Mouse (Mus musculus): ENCODE data around the gene Slc30a5. TPM values are rescaled to one million over a fixed set of nuclear protein-coding genes. Genes with fewer than 3 reads are reported as not detected.

The Slc30a5 gene
- polyA plus RNA-seq, 1 experiment from 2014 or later, result 36.3 TPM

GRCm38 (mm10) chr13:100787316-100788010 lies 45.8 kb downstream of the Slc30a5 start:
- Histone ChIP-seq H3K36me3 (ENCODE audit: control insufficient read depth, insufficient read depth) (peaks cover 4% of the 10 kb centered on the region; the same call in 1 of the 2 replicates), H3K27me3 (ENCODE audit: control insufficient read depth, insufficient read depth, low read length) (no peaks in the 10 kb centered on the region), H3K9me3 (replicated peaks; ENCODE audit: control insufficient read depth, low read length) (no peaks in the 10 kb centered on the region), H3K4me3 (ENCODE audit: low read length) (no peak overlapping the region), H3K4me1 (ENCODE audit: control insufficient read depth, insufficient read depth, low read length) (peaks cover 24% of the 10 kb centered on the region), H3K27ac (ENCODE audit: low read length) (no peak overlapping the region), H3K9ac (ENCODE audit: low read length) (no peak overlapping the region), H3K4me2 (ENCODE audit: low read depth, low read length) (no peak overlapping the region)
- ATAC-seq (replicated peaks; ENCODE audit: extremely low read depth, insufficient read depth, low FRiP score), result no peak
- whole genome bisulfite sequencing, result 77% methylated on average over 6 of the region's 6 CpGs

- no peaks in the 10 kb centered on the region for H3K9me3 ChIP-seq (replicated peaks; ENCODE audit: control insufficient read depth, low read length)
- under 1% methylated on average over 35 of the region's 35 CpGs for WGBS
- H3K9ac ChIP-seq (ENCODE audit: low read length), result peak within 1 kb of the TSS; percentile 91
- H3K4me1 ChIP-seq (ENCODE audit: control insufficient read depth, insufficient read depth, low read length), result peaks cover 24% of the 10 kb centered on the region
- H3K4me3 ChIP-seq (ENCODE audit: low read length), result peak within 1 kb of the TSS; percentile 95
- H3K36me3 ChIP-seq (ENCODE audit: control insufficient read depth, insufficient read depth), result peaks cover 7% of the 10 kb centered on the region
- no peaks in the 10 kb centered on the region for H3K27me3 ChIP-seq (ENCODE audit: control insufficient read depth, insufficient read depth, low read length)
- peak within 1 kb of the TSS; percentile 75 for H3K27ac ChIP-seq (ENCODE audit: low read length)
- ATAC-seq (replicated peaks; ENCODE audit: extremely low read depth, insufficient read depth, low FRiP score), result peak; percentile 98
- H3K4me2 ChIP-seq (ENCODE audit: low read depth, low read length), result peak within 1 kb of the TSS; percentile 94
Observed at GRCm38 (mm10) chr13:100786414-100786867, 46.8 kb downstream of the Slc30a5 start, which contains the start of gene Ccnb1. TSS of gene Ccnb1 (minus strand) at chr13:100786570.

GRCm38 (mm10) chr13:100785806-100786413 lies 47.3 kb downstream of the Slc30a5 start:
- peak overlapping the region; percentile 75 for H3K27ac ChIP-seq (ENCODE audit: low read length)
- peaks cover 11% of the 10 kb centered on the region for H3K36me3 ChIP-seq (ENCODE audit: control insufficient read depth, insufficient read depth)
- WGBS, result under 1% methylated on average over 30 of the region's 30 CpGs
- H3K9me3 ChIP-seq (replicated peaks; ENCODE audit: control insufficient read depth, low read length), result no peaks in the 10 kb centered on the region
- peak overlapping the region; percentile 91 for H3K9ac ChIP-seq (ENCODE audit: low read length)
- peak overlapping the region; percentile 94 for H3K4me2 ChIP-seq (ENCODE audit: low read depth, low read length)
- H3K27me3 ChIP-seq (ENCODE audit: control insufficient read depth, insufficient read depth, low read length), result no peaks in the 10 kb centered on the region
- peak overlapping the region; percentile 95 for H3K4me3 ChIP-seq (ENCODE audit: low read length)
- ATAC-seq (replicated peaks; ENCODE audit: extremely low read depth, insufficient read depth, low FRiP score), result no peak; the same call in 1 of the 2 replicates
- H3K4me1 ChIP-seq (ENCODE audit: control insufficient read depth, insufficient read depth, low read length), result peaks cover 24% of the 10 kb centered on the region

GRCm38 (mm10) chr13:100777491-100777890 lies 55.7 kb downstream of the Slc30a5 start:
- ATAC-seq (replicated peaks; ENCODE audit: extremely low read depth, insufficient read depth, low FRiP score), result no peak
- Histone ChIP-seq H3K27me3 (ENCODE audit: control insufficient read depth, insufficient read depth, low read length) (no peaks in the 10 kb centered on the region), H3K9ac (ENCODE audit: low read length) (no peak overlapping the region), H3K27ac (ENCODE audit: low read length) (no peak overlapping the region), H3K36me3 (ENCODE audit: control insufficient read depth, insufficient read depth) (peaks cover 10% of the 10 kb centered on the region), H3K9me3 (replicated peaks; ENCODE audit: control insufficient read depth, low read length) (no peaks in the 10 kb centered on the region), H3K4me3 (ENCODE audit: low read length) (no peak overlapping the region), H3K4me2 (ENCODE audit: low read depth, low read length) (no peak overlapping the region), H3K4me1 (ENCODE audit: control insufficient read depth, insufficient read depth, low read length) (peaks cover 13% of the 10 kb centered on the region)
- 51% methylated on average over 3 of the region's 3 CpGs for WGBS

GRCm38 (mm10) chr13:100776710-100777109 lies 56.5 kb downstream of the Slc30a5 start:
- 55% methylated on average over 6 of the region's 6 CpGs for WGBS
- Histone ChIP-seq H3K4me2 (ENCODE audit: low read depth, low read length) (no peak overlapping the region), H3K9ac (ENCODE audit: low read length) (no peak overlapping the region), H3K4me1 (ENCODE audit: control insufficient read depth, insufficient read depth, low read length) (peaks cover 13% of the 10 kb centered on the region), H3K4me3 (ENCODE audit: low read length) (no peak overlapping the region), H3K36me3 (ENCODE audit: control insufficient read depth, insufficient read depth) (peaks cover 8% of the 10 kb centered on the region), H3K9me3 (replicated peaks; ENCODE audit: control insufficient read depth, low read length) (no peaks in the 10 kb centered on the region), H3K27me3 (ENCODE audit: control insufficient read depth, insufficient read depth, low read length) (no peaks in the 10 kb centered on the region), H3K27ac (ENCODE audit: low read length) (no peak overlapping the region)
- no peak for ATAC-seq (replicated peaks; ENCODE audit: extremely low read depth, insufficient read depth, low FRiP score)

GRCm38 (mm10) chr13:100776056-100776419 lies 57.2 kb downstream of the Slc30a5 start:
- H3K4me3 ChIP-seq (ENCODE audit: low read length), result peak overlapping the region; percentile 96
- WGBS, result 13% methylated on average over 8 of the region's 8 CpGs
- H3K27me3 ChIP-seq (ENCODE audit: control insufficient read depth, insufficient read depth, low read length), result no peaks in the 10 kb centered on the region
- H3K27ac ChIP-seq (ENCODE audit: low read length), result peak overlapping the region; percentile 19; the same call in 1 of the 2 replicates
- peaks cover 5% of the 10 kb centered on the region for H3K36me3 ChIP-seq (ENCODE audit: control insufficient read depth, insufficient read depth)
- H3K4me1 ChIP-seq (ENCODE audit: control insufficient read depth, insufficient read depth, low read length), result peaks cover 13% of the 10 kb centered on the region
- peak overlapping the region; percentile 84 for H3K9ac ChIP-seq (ENCODE audit: low read length)
- ATAC-seq (replicated peaks; ENCODE audit: extremely low read depth, insufficient read depth, low FRiP score), result 0 out of 2 replicates have a peak, but pooled peaks have one; percentile 2
- H3K4me2 ChIP-seq (ENCODE audit: low read depth, low read length), result peak overlapping the region; percentile 91
- no peaks in the 10 kb centered on the region for H3K9me3 ChIP-seq (replicated peaks; ENCODE audit: control insufficient read depth, low read length)

GRCm38 (mm10) chr13:100775252-100776055 lies 57.8 kb downstream of the Slc30a5 start, which contains the start of gene Cenph:
TSS of gene Cenph (minus strand) at chr13:100775899.
- Histone ChIP-seq H3K9ac (ENCODE audit: low read length) (peak within 1 kb of the TSS; percentile 84), H3K27me3 (ENCODE audit: control insufficient read depth, insufficient read depth, low read length) (no peaks in the 10 kb centered on the region), H3K36me3 (ENCODE audit: control insufficient read depth, insufficient read depth) (peaks cover 5% of the 10 kb centered on the region; the same call in 1 of the 2 replicates), H3K4me3 (ENCODE audit: low read length) (peak within 1 kb of the TSS; percentile 96), H3K9me3 (replicated peaks; ENCODE audit: control insufficient read depth, low read length) (no peaks in the 10 kb centered on the region), H3K27ac (ENCODE audit: low read length) (peak within 1 kb of the TSS; percentile 19; the same call in 1 of the 2 replicates), H3K4me2 (ENCODE audit: low read depth, low read length) (peak within 1 kb of the TSS; percentile 91), H3K4me1 (ENCODE audit: control insufficient read depth, insufficient read depth, low read length) (peaks cover 13% of the 10 kb centered on the region)
- ATAC-seq (replicated peaks; ENCODE audit: extremely low read depth, insufficient read depth, low FRiP score), result peak; percentile 85
- 1% methylated on average over 46 of the region's 46 CpGs for WGBS

- Histone ChIP-seq H3K4me1 (ENCODE audit: control insufficient read depth, insufficient read depth, low read length) (peaks cover 13% of the 10 kb centered on the region), H3K4me3 (ENCODE audit: low read length) (peak overlapping the region; percentile 96), H3K9me3 (replicated peaks; ENCODE audit: control insufficient read depth, low read length) (no peaks in the 10 kb centered on the region), H3K4me2 (ENCODE audit: low read depth, low read length) (peak overlapping the region; percentile 91), H3K9ac (ENCODE audit: low read length) (peak overlapping the region; percentile 84), H3K36me3 (ENCODE audit: control insufficient read depth, insufficient read depth) (peaks cover 11% of the 10 kb centered on the region), H3K27me3 (ENCODE audit: control insufficient read depth, insufficient read depth, low read length) (no peaks in the 10 kb centered on the region), H3K27ac (ENCODE audit: low read length) (no peak overlapping the region)
- ATAC-seq (replicated peaks; ENCODE audit: extremely low read depth, insufficient read depth, low FRiP score), result no peak
Observed at GRCm38 (mm10) chr13:100774704-100775103, 58.5 kb downstream of the Slc30a5 start.

Measured in heart, embryonic 16.5 days (tissue).